ENCODE assay signal across 8 mouse cellular contexts in the genomic region with DNA sequence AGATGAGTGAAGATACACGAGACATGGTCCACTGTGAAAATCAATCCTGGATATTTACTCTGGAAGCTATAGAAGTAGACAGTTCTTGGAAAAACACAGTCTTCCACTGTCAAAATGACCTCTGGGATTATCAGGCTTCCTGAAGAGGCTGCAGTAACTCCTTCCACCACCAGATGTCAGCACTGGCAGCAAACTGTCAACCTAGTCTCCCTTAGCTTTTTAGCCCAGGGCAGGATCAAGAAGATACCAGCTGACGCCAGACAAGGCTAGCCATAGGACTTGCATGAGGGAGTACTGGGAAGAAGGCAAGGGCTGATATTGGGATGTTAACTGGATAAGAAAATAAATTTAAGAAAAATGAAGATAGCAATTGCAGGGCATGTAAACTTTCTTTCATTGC. TPM values are rescaled to one million over a fixed set of nuclear protein-coding genes. Genes with fewer than 3 reads are reported as not detected.
DNase-seq lines count a peak whose midpoint lies in the region; ATAC-seq and TF ChIP-seq lines count a peak whose summit lies in the region.

No protein-coding gene starts in this region.

- H3K79me2 ChIP-seq in liver, adult 2 months (ENCODE audit: control insufficient read depth, insufficient read depth, low read length), result no peaks in the 10 kb centered on the region

- no peaks in the 10 kb centered on the region for H3K9me3 ChIP-seq in midbrain, postnatal 0 days (ENCODE audit: low read length)
- H3K9me3 ChIP-seq in stomach, embryonic 14.5 days (ENCODE audit: control insufficient read depth, low read depth, low read length), result no peaks in the 10 kb centered on the region

- WGBS in liver, adult 2 months, result 10% methylated on average over 2 of the region's 2 CpGs
- 5% methylated on average over 2 of the region's 2 CpGs for WGBS in midbrain, postnatal 0 days
- 9% methylated on average over 2 of the region's 2 CpGs for WGBS in stomach, embryonic 14.5 days

- H3K27me3 ChIP-seq in testis, adult 2 months (ENCODE audit: control insufficient read depth, insufficient read depth, low read length), result no peaks in the 10 kb centered on the region
- no peaks in the 10 kb centered on the region; the same call in 1 of the 2 replicates for H3K27me3 ChIP-seq in liver, adult 2 months (ENCODE audit: control insufficient read depth, insufficient read depth, low read length)
- no peaks in the 10 kb centered on the region for H3K27me3 ChIP-seq in midbrain, postnatal 0 days (ENCODE audit: insufficient read depth, low read length)
- H3K27me3 ChIP-seq in stomach, embryonic 14.5 days (ENCODE audit: control insufficient read depth, insufficient read depth, low read length), result no peaks in the 10 kb centered on the region

- no peaks in the 10 kb centered on the region for H3K36me3 ChIP-seq in testis, adult 2 months (ENCODE audit: control insufficient read depth, insufficient read depth, low read length)
- no peaks in the 10 kb centered on the region for H3K36me3 ChIP-seq in liver, adult 2 months (ENCODE audit: control insufficient read depth, insufficient read depth, low read length)
- peaks cover 54% of the 10 kb centered on the region for H3K36me3 ChIP-seq in midbrain, postnatal 0 days (ENCODE audit: insufficient read depth, low read length)
- H3K36me3 ChIP-seq in stomach, embryonic 14.5 days (ENCODE audit: control insufficient read depth, insufficient read depth, low read length), result no peaks in the 10 kb centered on the region

- DNase-seq in testis, postnatal 14 days (ENCODE audit: low spot score), result no peak
- DNase-seq in brain, adult 2 months (ENCODE audit: low read depth, low spot score), result peak; percentile 91
- peak; percentile 74 for DNase-seq in induced T-regulatory cell, adult 2 months (ENCODE audit: low read depth)
- peak; percentile 25 for DNase-seq in liver, adult 2 months (ENCODE audit: extremely low read depth, low read depth, low spot score)
- DNase-seq in midbrain, postnatal 0 days (ENCODE audit: low spot score), result peak; percentile 86

- ATAC-seq in erythroid progenitor cell, adult 5-6 weeks (replicated peaks; ENCODE audit: low FRiP score, poor library complexity, severe bottlenecking), result peak; percentile 87
- ATAC-seq in midbrain, postnatal 0 days (ENCODE audit: low FRiP score), result peak; percentile 76
- peak; percentile 58; the same call in 1 of the 2 replicates for ATAC-seq in stomach, embryonic 14.5 days (ENCODE audit: insufficient number of reproducible peaks, insufficient read depth, low FRiP score, low read depth)

- H3K4me1 ChIP-seq in testis, adult 2 months (ENCODE audit: control insufficient read depth, insufficient read depth, low read length), result peaks cover 4% of the 10 kb centered on the region; the same call in 1 of the 2 replicates
- no peaks in the 10 kb centered on the region for H3K4me1 ChIP-seq in liver, adult 2 months (ENCODE audit: control insufficient read depth, insufficient read depth, low read length)
- H3K4me1 ChIP-seq in midbrain, postnatal 0 days (ENCODE audit: insufficient read depth, low read length), result no peaks in the 10 kb centered on the region
- H3K4me1 ChIP-seq in stomach, embryonic 14.5 days (ENCODE audit: control insufficient read depth, insufficient read depth, low read length), result no peaks in the 10 kb centered on the region

- H3K4me2 ChIP-seq in midbrain, postnatal 0 days (ENCODE audit: low read depth, low read length, poor library complexity, severe bottlenecking), result no peak overlapping the region
- no peak overlapping the region for H3K4me2 ChIP-seq in stomach, embryonic 14.5 days (replicated peaks; ENCODE audit: low read depth, low read length)

- H3K27ac ChIP-seq in testis, adult 2 months (ENCODE audit: control insufficient read depth, insufficient read depth, low read depth, low read length), result no peak overlapping the region
- no peak overlapping the region for H3K27ac ChIP-seq in liver, adult 2 months (replicated peaks; ENCODE audit: insufficient read depth, low read depth, low read length)
- no peak overlapping the region for H3K27ac ChIP-seq in midbrain, postnatal 0 days (ENCODE audit: low read depth, low read length)
- no peak overlapping the region for H3K27ac ChIP-seq in stomach, embryonic 14.5 days (ENCODE audit: low read length)

- no peak for TF ChIP-seq POLR2A in testis, adult 2 months (IDR thresholded peaks at IDR 0.05; ENCODE audit: control insufficient read depth, low read depth, low read length)
- no peak for TF ChIP-seq POLR2A in liver, adult 2 months (IDR thresholded peaks at IDR 0.05; ENCODE audit: extremely low read depth, insufficient read depth, low read length)

- peak; percentile 50; the same call in 1 of the 2 replicates for TF ChIP-seq CTCF in testis, adult 2 months (IDR thresholded peaks at IDR 0.05; ENCODE audit: control insufficient read depth, insufficient read depth, insufficient replicate concordance, low read depth, low read length)
- TF ChIP-seq CTCF in liver, adult 2 months (IDR thresholded peaks at IDR 0.05; ENCODE audit: low read depth, low read length), result peak; percentile 74
- TF ChIP-seq CTCF in midbrain, postnatal 0 days (IDR thresholded peaks at IDR 0.05), result peak; percentile 98

- H3K4me3 ChIP-seq in testis, adult 2 months (ENCODE audit: control insufficient read depth, low read depth, low read length), result no peak overlapping the region
- H3K4me3 ChIP-seq in liver, adult 2 months (ENCODE audit: insufficient read depth, low read depth, low read length), result no peak overlapping the region
- no peak overlapping the region for H3K4me3 ChIP-seq in midbrain, postnatal 0 days (ENCODE audit: low read depth, low read length)
- no peak overlapping the region for H3K4me3 ChIP-seq in stomach, embryonic 14.5 days (ENCODE audit: low read depth, low read length)

- no peak overlapping the region for H3K9ac ChIP-seq in liver, adult 2 months (ENCODE audit: low read depth, low read length)
- H3K9ac ChIP-seq in midbrain, postnatal 0 days (replicated peaks; ENCODE audit: low read length, poor library complexity, severe bottlenecking), result no peak overlapping the region
- H3K9ac ChIP-seq in stomach, embryonic 14.5 days (replicated peaks; ENCODE audit: low read depth, low read length), result no peak overlapping the region

RNA-seq across cellular contexts. Expression of a gene that starts 6.0 kb away (rescaled TPM):
- polyA plus RNA-seq in testis, adult 2 months (2012; rRNA removed), result 0.23 and 0.26 TPM in 2 replicates
- total RNA-seq in erythroid progenitor cell, adult 5-6 weeks (2015; ENCODE audit: low replicate concordance), result 223 and 265 TPM in 2 replicates
- 67.0 and 67.1 TPM in 2 replicates for total RNA-seq in erythroid progenitor cell, adult 5-6 weeks (2017; ENCODE audit: low replicate concordance)
- total RNA-seq in liver, adult 2 months (2014; rRNA removed), result 0.87 and 0.92 TPM in 2 replicates
- polyA plus RNA-seq in liver, adult 2 months (2012; rRNA removed), result 4.1 and 5.2 TPM in 2 replicates
- total RNA-seq in midbrain, postnatal 0 days (2014; rRNA removed), result 38.0 and 52.3 TPM in 2 replicates
- polyA plus RNA-seq in midbrain, postnatal 0 days (2015; fragmentation: Nextera tagmentation; extraction: Ambion mirVana), result 23.1 and 24.1 TPM in 2 replicates
- 1.5 and 1.9 TPM in 2 replicates for polyA plus RNA-seq in stomach, embryonic 14.5 days (2014; fragmentation: Nextera tagmentation; extraction: Ambion mirVana)

RNA-seq across cellular contexts. Expression of a gene that starts 11.1 kb away (rescaled TPM):
- 0.12 and 0.27 TPM in 2 replicates for polyA plus RNA-seq in testis, adult 2 months (2012; rRNA removed)
- 101 and 132 TPM in 2 replicates for total RNA-seq in erythroid progenitor cell, adult 5-6 weeks (2015; ENCODE audit: low replicate concordance)
- total RNA-seq in erythroid progenitor cell, adult 5-6 weeks (2017; ENCODE audit: low replicate concordance), result 121 and 141 TPM in 2 replicates
- 3.0 and 3.4 TPM in 2 replicates for total RNA-seq in liver, adult 2 months (2014; rRNA removed)
- 0.12 and 0.44 TPM in 2 replicates for polyA plus RNA-seq in liver, adult 2 months (2012; rRNA removed)
- total RNA-seq in midbrain, postnatal 0 days (2014; rRNA removed), result 0.66 and 2.8 TPM in 2 replicates
- 0.89 and 1.0 TPM in 2 replicates for polyA plus RNA-seq in midbrain, postnatal 0 days (2015; fragmentation: Nextera tagmentation; extraction: Ambion mirVana)
- polyA plus RNA-seq in stomach, embryonic 14.5 days (2014; fragmentation: Nextera tagmentation; extraction: Ambion mirVana), result 1.3 and 2.2 TPM in 2 replicates

RNA-seq across cellular contexts. Expression of a gene that starts 28.0 kb away (rescaled TPM):
- 0.11 and 0.22 TPM in 2 replicates for polyA plus RNA-seq in testis, adult 2 months (2012; rRNA removed)
- not detected in 2 replicates for total RNA-seq in erythroid progenitor cell, adult 5-6 weeks (2015; ENCODE audit: low replicate concordance)
- 7.8 TPM in 2 replicates for total RNA-seq in erythroid progenitor cell, adult 5-6 weeks (2017; ENCODE audit: low replicate concordance)
- total RNA-seq in liver, adult 2 months (2014; rRNA removed), result 3.0 and 6.2 TPM in 2 replicates
- polyA plus RNA-seq in liver, adult 2 months (2012; rRNA removed), result 9.2 and 10.4 TPM in 2 replicates
- total RNA-seq in midbrain, postnatal 0 days (2014; rRNA removed), result 547 and 554 TPM in 2 replicates
- 53.9 and 60.8 TPM in 2 replicates for polyA plus RNA-seq in midbrain, postnatal 0 days (2015; fragmentation: Nextera tagmentation; extraction: Ambion mirVana)
- 8.8 and 10.1 TPM in 2 replicates for polyA plus RNA-seq in stomach, embryonic 14.5 days (2014; fragmentation: Nextera tagmentation; extraction: Ambion mirVana)
